Mouse (Mus musculus) mouse embryonic stem cell (cell line): ENCODE data around the gene Gpc6.

Experiments used
- in situ Hi-C, 2 experiments: fragments of 300-500 bp; cut with MboI; formaldehyde crosslinking; loops; 1 replicate in 1 of 2; 3 replicates in 1 of 2; pipeline ENCODE4 v1.14.3; 2019 to 2020; ENCODE audit warnings: low sequenced_read_pairs in 2 of 2, low pct_unique_long_range_greater_than_20kb in 1 of 2, mixed read lengths in 1 of 2; ENCODE audit not compliant: unreplicated experiment in 1 of 2

Gpc6 gene

GRCm38 (mm10) chr14:116943751-116944150 is 18.6 kb downstream of the Gpc6 start:
- in situ Hi-C loops = no loop called here

DNA sequence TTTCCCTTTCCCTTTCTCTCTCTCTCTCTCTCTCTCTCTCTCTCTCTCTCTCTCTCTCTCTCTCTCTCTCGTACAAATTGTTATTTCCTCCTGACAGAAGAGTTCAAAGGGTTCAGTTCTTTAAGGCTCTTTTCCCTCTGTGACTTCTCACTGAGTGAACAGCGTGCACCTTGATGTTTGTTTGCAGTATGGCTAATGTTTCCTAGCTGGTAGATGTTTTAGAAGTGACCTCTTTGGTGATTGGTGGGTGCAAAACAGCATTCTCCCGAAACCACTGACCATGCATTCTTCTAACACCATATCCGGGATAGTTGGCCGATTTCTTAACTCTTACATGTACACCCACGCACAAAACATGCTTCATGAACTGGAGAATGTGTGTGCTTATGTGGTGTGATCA is 20.9 kb downstream of the Gpc6 start:
- in situ Hi-C loops = no loop called here

DNA sequence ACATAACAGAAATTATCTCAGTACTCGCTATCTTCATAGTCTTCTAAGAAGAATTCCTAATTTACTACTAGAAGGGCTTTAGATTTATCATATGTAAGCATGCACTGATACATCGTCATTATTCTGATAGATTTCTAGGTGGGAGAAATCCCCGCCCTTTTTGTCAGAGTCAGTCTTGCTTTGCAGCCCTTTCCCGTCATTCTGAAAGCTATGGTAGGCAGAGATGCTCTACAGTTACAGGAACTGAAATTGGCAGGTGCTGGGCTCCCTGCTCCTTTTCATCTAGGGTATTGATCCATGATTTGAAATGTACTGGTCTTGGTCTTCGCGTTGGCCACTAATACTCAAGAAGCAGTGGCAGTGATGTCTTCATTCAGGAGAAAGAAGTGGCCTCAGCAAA is 22.3 kb downstream of the Gpc6 start:
- in situ Hi-C loops = no loop called here

DNA sequence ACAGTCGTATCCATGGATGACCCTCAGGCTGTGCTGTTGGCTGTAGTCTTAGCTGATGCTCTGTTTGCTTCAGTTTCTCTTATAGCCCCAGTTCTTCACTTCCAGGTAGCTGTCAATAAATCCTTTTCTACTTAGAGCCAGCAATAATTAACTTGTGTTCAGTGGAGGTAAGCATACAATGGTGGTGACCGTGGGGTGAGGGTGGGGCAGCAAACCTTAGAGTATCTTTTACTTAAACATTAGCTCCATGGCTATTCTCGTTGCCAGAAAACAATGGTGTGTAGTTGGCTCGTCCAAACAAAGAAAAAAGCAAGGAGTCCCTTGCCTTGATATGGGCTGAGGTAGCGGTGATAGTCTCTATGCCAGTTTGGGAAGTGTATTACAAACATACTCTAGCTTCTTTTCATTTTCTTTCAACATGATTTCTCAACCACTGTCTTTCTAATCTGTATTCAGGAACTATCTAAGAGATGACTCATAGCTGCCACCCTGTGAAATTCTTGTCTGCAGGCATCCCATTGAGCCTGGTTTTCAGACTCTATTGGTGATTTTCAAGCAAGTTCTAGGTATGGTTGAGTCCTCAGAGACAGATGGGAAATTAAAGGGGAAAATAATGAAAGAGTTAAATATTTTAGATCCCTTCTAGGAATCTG is 22.9 kb downstream of the Gpc6 start:
- in situ Hi-C loops = no loop called here

DNA sequence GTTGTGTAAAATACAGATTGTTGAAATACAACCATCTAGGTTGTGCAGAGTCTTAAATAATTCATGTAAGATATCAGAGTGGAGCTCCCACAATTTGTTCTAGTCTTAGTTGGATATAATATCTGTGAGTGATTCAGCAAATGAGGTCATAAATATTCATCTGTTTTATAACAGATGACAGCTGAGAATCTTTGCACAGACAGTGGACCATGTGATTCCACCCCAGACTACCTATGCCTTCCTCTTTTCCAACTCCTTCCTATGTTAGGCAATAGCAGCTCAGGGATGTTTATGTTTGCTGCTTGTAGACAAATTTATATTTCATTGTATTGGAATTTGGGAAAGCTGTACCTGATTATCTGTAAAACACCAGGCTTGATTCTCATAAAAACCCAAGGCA is 32.0 kb downstream of the Gpc6 start:
- in situ Hi-C loops = no loop called here

- in situ Hi-C loops = no loop called here
These were observed 39.7 kb downstream of the Gpc6 start for GRCm38 (mm10) chr14:116964837-116965236.

DNA sequence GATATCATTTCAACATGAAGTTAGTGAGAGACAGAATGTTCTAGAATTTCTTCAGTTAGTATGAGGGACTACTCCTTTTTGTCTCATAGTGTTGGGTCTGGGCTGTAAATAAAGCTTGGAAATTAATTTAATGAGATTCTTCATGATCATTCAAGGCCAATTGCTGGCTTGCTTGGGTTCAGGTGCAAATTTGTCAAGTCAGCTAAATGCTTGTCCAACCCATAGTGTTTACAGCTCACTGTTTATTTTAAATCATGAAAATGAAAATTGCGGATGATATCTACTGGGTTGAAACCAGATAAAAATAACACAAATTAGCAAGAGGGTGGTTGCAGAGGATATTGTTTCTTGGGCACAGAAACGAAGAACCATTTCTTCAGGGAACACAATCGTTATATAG is 49.6 kb downstream of the Gpc6 start:
- in situ Hi-C loops = no loop called here

- in situ Hi-C loops = no loop called here
These were observed 50.1 kb downstream of the Gpc6 start for GRCm38 (mm10) chr14:116975224-116975623.

GRCm38 (mm10) chr14:116977259-116977658 is 52.1 kb downstream of the Gpc6 start:
- in situ Hi-C loops = no loop called here

GRCm38 (mm10) chr14:116979714-116980382 is 54.7 kb downstream of the Gpc6 start:
- in situ Hi-C loops = no loop called here

DNA sequence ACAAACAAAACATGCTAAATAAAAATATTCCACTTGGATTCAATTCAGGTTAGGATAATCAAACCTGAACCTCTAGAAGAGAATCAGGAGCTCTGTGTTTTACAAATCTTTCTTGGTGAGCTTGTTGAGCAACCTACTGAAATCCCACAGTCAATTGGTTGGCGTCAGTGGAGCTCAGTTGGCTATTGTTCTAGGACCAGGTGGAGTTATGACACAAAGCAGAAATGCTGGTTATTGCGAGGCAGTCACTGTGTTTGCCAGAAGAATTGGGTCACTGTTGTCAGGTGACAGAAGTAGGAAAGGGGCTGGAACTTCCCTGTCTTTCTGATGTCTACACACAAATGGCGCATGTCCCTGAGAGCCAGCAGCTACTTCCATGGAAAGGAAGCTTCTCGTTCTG is 56.6 kb downstream of the Gpc6 start:
- in situ Hi-C loops = no loop called here

DNA sequence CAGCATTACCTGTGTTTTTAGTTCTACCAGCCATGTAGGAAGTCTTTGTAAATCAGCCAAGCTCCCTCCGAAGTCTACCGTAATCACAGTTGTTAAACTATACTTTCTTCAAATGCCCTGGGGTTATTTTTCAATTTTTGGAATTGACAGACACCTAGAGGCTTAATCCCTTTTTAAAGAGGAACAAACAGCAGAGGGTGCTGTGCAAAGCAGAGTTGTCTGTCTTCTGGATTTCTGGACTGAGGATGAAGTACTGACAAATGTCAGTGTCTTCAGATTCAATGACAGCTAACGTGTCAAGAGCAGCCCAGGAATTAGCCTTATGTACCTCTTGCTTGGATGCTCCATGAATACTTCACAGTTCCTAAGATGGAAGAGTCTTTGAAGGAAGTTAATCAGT is 62.2 kb downstream of the Gpc6 start:
- in situ Hi-C loops = no loop called here

GRCm38 (mm10) chr14:117000376-117000775 is 75.3 kb downstream of the Gpc6 start:
- in situ Hi-C loops = no loop called here

GRCm38 (mm10) chr14:117002313-117002712 is 77.2 kb downstream of the Gpc6 start:
- in situ Hi-C loops = no loop called here

DNA sequence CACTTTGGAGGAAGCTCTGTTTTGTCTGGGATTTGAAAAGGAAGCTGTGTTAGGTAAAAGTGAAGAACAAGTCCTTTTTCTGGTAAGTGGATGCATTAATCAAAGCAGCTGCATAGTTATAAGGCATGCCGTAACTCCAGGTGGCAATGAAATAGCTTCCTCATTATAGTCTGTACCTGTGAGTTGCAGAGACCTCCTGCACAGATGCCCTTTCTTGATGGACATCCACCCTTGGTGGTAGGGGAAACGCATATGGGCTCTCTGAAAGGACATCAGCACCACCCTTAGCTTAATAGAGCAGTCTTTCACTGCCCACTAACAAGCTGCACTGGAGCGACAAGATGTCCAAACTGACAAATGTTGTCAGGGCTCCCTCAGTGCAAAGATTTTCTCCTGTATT is 83.7 kb downstream of the Gpc6 start:
- in situ Hi-C loops = no loop called here

GRCm38 (mm10) chr14:117012969-117013368 is 87.9 kb downstream of the Gpc6 start:
- in situ Hi-C loops = no loop called here

GRCm38 (mm10) chr14:117013554-117014117 is 88.5 kb downstream of the Gpc6 start:
- in situ Hi-C loops = no loop called here

GRCm38 (mm10) chr14:117015333-117015922 is 90.3 kb downstream of the Gpc6 start:
- in situ Hi-C loops = no loop called here

- in situ Hi-C loops = no loop called here
These were observed 97.2 kb downstream of the Gpc6 start for GRCm38 (mm10) chr14:117022180-117022799.
